Mouse (Mus musculus) mesoderm, embryonic 11.5 days (tissue): ENCODE data around the gene Ccr4.

Experiments
- DNase-seq: peaks from one replicate; pipeline ENCODE4 v3.0.0-alpha.2; 2012; ENCODE audit warnings: low read depth, low spot score

The Ccr4 gene

DNA sequence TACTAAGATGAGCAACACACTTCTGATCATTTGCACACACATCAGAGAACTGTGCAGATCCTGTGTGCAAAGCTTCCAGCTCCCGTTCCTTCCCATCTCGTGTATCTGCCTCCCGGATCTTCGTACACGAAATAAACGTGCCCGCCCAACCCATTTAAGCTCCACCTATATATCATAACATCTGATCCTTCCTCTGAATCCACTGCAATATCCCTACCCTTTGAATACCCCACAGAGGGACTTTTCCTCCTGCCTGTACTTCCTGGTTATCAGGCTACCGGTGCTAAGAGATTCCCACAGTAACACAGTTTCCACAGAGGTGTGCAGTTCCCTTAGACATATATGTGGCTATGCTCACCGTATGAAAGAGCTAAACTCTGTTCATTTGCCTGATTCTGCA lies at the start of gene Ccr4:
Ccr4 (minus strand) TSS at position 101 of the 400 bp plus-strand sequence.
- DNase-seq: no peak

DNA sequence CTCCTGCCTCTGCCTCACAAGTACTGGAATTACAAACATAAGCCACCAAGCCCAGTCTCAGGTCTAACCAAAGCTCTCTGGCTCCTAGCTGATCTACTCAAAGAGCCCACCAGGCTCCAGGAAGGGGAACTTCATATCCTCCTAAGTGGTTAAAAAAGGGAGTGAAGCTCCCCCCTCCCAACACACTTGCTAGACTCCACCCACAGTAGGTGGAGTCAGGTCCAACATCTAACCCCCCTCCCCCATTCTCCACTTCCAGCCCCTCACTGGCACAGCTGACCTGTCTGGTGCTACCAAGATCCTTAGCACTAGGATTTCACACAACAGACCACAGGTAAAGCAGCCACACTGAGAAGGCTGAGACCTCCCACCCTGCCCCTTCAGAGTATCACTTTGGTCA lies 49.1 kb upstream of the Ccr4 start:
- DNase-seq: no peak

DNA sequence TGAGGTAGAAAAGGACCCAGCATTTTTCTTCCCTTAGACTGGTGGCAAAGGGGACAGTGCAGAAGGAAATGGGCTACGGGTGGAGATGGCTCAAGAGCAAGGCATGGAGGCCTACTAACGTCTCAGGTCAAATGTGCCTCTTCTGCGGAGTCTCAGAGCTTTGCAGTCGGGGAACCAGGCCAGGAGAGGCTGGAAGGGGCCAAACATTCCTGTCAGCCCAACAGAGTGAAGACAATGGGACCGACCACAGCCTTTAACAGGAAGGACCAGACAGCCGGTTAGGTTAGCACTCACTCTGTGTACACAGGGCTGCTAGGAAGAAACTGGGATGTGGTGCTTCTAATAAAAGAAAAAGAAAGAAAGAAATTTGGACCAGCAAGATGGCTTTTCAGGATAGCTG lies 45.3 kb upstream of the Ccr4 start:
- no peak for DNase-seq

DNA sequence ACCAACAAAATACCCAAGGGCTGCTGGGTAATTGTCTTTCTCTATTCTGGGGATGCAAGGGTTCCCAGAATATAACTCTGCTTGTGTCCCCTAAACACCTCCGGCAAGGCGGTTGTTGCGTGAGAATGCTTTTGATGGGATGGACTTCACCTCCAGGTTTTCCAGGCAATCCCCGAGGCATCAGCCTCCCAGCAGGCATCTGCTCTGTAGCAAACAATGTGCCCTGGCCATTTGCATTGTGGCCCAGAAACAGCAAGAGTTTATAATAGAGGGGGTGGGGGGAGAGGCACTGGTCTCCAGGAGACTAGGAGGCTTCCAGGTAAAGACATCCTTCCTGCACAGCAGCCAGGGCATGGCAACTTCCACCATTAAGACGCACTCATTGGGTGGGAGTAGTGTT lies 44.4 kb upstream of the Ccr4 start:
- no peak for DNase-seq

DNA sequence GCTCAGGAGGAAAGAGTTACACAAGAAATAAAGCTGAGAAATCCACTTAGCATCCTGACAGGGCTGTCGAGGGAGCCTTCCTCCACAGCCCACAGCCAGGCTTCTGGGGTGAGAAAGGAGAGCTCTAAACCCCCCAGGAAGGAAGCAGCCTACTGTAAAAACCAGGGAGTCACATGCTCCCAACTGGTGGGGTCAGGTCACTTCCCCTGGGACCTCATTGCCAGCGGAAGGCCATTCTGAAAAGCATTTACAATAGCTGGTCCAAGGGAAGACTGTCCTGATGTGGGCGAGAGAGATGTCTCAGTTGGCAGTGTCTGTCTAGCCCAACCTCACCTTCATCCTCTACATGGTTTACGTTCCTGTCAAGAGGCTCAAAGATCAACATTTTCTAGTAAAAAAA lies 43.8 kb upstream of the Ccr4 start:
- DNase-seq: no peak

DNA sequence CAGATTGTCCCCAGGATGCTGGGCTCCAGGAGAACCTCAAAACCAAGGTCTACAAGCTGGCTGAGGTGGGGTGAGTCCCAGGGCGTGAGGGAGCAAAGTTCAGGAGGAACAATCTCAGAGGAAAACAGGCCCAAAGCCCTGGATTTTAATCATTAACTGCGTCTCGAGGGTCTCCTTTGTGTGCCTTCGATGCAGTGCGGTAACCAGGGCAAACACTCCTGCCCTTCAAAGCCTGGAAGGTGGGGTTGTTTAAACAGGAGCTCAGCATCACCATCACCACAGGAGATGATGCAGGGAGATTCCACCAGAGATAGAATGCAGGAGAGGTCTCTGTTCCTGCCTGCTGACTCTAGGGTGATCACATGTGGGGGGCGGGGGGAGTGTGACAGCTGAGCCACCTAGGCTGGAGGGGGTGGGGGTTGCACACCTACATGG lies 42.9 kb upstream of the Ccr4 start:
- DNase-seq: no peak

DNA sequence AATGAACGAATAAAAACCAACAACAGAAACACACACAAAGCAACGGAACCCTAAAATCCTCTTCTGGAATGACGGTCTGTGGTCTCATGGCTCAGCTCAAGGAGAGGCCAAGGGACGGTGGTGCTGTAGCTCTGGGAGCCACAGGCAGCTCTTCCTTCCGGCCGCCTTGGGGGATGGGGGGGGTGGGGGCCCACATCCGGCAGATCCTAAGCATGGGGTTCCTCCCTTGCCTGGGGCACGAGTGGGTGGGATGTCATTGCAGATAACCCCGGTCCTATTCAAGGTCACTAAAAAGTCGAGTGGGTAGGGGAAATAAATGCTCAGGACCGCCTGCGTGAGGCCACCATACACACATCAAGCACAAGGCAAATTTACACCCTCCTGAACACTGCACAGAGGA lies 42.0 kb upstream of the Ccr4 start:
- no peak for DNase-seq

DNA sequence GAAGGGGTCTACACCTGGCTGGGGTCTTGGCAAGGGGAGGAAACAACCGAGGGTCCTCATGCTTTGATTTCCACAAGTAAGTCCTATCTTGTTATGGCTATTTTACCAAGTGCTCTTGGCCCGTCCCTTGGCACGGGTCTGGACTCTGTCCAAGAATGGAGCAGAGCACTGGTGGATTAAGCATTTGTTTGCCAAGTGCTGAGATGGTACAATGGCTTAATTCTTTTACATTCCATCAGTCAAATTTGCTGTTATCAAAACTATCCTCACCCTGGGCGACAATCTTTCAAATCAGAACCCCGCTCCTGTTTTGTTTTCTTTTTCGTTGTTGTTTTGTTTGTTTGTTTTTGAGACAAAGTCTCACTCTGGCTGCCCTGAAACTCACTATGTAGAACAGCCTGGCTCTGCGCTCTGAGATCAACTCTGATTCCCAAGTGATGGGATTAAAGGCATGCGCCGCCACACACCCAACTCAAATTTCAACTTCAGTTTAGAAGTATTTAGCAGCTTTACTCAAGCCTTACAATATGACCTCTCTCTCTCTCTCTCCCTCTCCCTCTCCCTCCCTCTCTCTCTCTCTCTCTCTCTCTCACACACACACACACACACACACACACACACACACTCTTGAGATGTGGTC lies 40.2 kb upstream of the Ccr4 start:
- DNase-seq: no peak

DNA sequence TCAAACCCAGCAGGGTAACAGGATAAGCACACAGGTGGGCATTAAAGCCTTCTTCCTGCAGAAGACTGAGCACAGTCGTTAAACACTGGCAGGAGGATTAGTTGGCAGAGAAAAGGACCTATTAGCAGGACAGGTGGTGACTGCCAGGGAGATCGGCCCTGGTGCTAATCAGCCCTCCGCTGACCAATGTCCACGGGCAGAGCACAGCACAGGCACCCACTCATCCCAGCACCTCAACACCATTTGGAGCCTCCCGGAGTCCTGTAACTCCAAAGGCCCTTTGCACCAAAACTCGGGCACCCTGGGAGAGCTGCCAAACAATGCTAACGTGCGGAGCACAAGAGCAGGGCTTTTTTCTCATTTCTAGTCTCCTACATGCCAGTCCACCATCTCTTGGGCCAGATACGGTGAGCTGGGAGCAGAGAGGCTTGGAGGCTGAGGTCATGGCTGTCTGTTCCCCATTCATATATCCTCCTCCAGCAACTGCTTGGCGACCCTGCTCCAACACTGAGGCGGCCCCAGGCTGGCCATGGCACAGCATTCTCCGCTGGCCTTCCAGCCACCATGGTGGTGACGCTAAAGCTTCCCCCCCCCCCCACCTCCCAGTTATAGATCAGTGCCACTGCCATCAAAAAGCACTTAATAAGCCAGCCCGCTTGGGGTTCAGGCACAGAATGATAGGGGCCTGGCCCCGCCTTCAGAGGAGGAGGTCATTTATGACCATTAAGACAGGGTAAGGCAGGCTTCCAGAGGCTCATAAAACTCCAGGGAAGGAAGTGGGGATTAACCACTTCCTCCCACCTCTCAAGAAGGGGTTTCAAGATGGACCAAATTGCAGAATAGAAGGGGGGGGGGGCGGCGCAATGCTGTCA lies 39.4 kb upstream of the Ccr4 start:
- no peak for DNase-seq

DNA sequence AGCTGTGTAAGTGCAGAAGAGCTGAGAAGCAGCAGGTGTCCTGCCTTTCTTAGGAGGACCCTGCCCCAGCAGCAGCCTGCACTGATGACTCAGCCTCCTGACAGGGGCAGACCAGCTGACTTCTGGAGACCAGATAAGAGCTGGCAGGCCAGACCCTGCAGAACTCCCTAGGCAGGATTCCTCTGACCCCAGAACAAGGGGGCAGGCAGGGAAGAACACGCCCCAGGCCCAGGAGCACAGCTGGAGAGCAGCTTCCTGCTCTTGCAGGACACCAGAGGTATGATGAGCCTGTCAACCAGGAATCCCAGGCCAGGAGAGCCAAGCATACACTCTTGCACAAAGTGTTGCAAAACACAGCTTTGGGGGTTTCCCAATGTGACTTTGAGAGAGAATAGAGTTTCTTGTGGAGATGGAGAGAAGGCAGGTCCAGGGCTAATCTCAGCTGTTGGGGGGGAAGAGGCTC lies 36.6 kb upstream of the Ccr4 start:
- DNase-seq: no peak

DNA sequence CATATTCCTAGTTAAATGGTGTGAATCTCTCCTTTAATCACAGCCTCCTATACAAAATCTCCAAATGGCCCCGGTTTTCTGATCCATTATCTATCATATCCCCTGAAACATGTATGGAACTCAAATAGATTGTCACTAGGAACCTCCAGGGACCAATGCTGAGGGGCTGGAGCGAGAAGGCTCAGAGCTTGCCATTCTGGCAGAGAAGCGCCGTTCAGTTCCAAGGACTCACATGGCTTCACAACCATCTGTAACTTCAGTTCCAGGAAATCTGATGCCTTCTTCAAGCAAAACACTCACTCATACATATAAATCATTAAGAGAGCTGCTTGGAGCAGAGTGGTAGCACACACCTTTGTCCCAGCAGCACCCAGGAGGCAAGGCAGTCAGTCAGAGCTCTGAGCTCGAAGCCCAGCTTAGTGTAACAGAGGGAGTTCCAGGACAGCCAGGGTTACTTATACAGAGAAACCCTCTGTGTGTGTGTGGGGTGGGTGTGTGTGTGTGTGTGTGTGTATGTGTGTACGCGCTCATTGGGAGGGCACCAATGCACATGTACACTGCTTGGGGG lies 34.4 kb upstream of the Ccr4 start:
- DNase-seq: no peak

DNA sequence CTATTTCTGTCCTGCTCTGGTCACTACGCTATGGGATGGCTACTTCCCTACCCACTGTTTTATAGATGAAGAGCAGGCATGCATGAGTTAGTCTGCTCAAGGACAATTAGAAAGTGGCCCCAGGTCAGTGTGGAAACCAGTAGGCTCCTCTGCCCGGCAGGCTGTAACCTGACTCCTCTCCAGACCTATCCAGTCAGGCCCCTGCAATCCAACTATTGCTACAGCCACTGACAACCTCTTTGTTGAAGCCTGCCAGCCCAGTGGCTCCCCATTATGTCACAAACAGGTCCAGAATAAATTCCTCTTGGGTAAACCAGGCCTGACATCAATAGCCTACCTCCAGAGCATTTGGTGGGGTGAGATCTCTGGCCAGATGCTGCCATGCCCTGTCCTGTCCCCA lies 31.9 kb upstream of the Ccr4 start:
- DNase-seq: peak; percentile 70

DNA sequence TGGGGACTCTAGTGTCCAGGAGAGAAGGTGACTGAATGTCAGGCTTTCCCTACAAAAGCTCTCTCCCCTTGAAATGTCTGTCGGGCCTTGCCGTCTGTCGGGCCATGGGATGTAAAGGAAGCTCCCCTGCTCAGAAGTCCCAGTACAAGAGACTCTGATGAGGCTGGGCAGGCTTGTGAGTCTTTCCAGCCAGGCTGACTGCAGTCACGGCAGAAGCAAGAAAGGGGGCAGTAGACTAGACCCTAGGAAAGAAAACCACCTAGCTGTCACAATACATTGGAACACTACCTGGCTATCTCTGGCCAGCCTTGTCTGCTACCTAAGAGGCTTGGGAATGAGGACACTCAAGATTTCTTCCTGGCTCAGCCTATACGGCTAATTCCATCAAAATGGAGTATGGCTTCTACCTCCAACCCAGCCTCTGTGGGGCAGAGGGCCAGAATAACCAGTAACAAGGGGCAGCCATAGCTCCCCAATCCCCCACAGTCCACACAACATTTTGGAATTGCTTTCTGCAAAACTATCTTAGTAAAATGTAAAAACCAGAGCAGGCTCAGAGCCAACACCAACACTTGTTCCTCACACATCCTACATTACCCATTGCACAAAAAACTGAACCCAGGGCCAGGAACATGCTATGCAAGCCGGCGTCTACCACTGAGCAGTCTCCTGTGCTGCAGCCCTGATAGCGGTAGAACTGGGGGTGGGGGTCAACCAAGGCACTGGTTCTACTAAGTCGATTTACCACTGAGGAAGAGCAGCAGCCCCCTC lies 30.2 kb upstream of the Ccr4 start:
- DNase-seq: no peak

DNA sequence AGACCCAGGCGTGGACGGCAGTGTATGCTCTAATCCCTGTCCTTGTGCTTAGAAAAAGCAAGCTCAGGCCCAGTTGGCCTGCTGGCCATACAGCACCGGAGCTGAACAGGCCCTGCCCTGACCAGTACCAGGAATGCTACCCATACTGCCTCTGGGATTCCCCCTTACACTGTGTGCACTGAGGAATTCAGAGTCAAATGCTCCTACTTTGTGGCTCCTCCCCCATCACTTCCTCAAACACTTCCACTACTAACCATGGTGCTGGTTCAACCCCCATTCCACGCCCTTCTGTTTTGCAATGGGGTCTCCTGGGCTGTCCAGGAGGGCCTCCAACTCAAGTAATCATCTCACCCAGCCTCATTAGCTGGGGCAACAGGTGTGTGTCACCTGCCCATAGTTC lies 29.1 kb upstream of the Ccr4 start:
- DNase-seq: no peak

DNA sequence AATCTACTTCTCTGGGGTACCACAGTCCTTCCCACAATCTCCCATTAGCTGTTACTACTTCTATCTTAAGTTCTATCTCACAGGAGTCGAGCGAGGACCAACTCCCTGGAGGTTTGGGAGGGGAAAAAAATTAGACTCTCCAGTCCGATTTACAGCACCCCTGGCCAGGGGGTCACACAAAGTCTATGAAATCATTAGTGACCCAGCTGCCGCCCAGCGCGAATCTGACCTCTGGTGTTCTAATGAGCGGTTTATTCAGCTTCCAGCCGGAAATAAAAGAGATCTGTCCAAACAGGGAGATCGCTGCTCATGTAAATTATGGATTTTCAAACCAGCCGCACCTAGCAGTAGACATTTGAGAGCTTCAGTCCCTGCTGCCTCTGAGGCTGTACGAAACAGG lies 26.6 kb upstream of the Ccr4 start:
- no peak for DNase-seq

DNA sequence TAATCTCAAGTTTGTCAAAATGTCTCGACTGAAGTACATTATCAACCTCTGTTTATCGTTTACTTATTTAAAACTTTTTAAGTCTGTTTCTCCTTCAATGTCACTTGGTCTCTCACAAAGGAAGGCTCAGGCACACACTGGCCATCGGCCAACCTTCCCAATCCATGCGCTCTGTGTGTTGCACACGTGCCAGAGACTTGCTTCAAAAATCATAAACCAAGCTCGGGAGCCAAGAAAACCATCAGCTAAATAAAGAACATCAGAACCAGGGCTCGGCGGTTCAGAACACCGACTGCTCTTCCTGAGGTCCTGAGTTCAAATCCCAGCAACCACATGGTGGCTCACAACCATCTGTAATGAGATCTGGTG lies 23.9 kb upstream of the Ccr4 start:
- no peak for DNase-seq

DNA sequence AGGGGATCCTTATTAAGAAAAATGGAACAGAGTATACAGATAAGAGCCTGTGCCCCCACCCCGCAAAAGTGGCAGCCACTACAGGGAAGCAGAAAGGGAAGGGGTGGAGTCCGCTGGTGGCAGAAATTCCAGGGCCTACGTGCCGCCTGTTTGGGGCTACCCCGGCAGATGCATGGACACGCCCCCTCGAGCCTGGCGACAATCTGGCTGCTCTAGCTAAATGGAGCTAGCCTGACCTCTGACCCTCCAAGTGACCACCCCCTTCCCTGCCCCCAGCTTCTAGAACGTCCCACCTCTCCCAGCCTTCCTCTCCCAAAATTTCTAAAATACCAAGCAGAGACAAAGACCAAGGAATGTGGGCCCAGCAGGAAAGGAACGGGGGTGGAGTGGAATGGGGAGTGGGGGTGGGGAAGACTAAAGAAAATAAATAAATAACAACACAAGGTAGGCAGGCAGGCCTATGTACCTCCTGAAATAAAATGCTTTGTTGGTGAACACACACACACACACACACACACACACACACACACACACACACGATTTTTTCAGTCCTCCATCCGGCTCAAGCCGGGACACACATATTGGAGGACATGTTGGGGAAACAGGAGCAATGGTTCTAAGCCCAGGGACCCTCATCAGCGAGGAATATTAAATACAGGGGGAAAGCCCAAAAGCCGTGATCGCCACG lies 23.4 kb upstream of the Ccr4 start:
- DNase-seq: peak; percentile 86

DNA sequence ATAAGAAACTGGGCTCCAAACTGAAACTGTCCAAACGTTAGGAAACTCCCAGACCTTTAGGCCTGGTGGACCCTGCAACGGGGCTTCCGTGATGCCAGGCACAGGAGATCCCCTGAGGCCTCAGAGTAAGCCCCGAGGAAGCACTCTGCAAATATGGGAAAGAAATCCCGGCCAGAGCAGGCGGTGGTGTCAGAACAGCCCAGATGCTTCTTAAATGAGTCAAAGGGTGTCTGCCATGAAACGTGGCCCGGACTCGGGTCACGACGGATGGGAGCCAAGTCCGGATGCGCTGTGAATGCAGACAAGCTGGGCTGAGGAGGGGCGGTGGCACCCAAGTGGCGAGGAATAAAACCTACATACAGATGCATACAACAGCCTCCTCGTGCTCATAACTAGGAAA lies 22.4 kb upstream of the Ccr4 start:
- peak; percentile 85 for DNase-seq

DNA sequence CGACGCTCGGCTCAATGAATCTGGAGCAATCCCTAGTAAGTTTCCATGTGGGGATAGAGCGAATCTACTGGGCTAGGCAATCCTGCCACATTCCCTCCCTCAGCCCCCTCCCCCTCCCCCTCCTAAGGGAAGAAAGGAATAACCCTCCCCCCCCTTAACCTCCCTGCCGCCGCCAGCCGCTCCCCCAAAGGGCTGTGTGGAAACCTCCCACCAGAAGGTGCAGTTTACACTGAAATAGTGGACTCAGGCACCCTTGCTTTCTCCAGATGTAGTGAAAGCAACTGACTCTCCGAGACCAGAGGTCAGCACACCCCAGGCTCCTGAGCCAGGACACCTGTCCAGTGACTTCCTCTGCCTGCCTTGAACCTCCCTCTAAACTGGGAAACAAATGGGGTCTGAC lies 21.9 kb upstream of the Ccr4 start:
- DNase-seq: no peak

DNA sequence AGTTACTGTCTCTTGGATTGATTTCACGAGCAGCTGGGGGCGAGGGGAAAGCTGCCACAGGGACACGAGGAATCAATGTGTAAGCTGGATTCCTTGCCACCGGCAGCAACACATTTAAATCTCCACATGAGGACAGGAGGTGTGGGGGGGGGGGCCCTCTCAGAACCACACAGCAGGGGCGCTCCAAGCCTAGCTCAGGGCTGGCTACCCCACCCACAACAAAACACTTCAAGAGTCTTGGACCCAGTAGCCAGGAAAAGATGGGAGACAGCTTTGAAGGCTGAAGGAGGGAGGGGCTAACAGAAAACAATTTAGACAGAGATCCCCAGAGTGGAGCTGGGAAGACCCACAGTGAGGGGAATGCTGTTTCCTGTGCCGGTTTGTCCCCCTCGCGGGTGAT lies 21.2 kb upstream of the Ccr4 start:
- no peak for DNase-seq

DNA sequence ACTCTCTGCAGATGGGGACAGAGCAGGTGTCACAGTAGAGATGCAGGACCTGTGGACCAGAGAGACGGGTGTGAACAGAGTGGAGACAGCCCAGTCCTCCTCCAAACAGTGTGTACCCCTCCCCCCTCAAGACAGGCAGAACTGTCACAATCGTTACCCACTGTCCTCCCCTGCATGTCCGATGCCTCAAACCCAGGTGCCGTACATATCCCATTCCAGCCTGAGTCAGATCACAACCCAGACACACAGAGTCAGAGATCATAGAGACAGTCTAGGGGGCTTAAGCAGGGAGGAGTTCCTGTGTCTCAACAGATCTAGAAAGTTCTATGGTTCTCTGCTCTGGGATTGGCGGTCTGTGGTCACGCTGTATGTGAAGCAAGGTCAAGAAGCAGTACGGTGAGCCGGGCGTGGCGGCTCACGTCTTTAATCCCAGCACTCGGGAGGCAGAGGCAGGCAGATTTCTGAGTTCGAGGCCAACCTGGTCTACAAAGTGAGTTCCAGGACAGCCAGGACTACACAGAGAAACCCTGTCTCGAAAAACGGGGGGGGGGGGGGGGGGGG lies 20.4 kb upstream of the Ccr4 start:
- DNase-seq: no peak
